Mouse (Mus musculus) myocyte (in vitro differentiated cells): ENCODE results near the gene Cklf.
"Not testable (repeated sequence)": the region's sequence is repeated elsewhere in the genome, so short reads cannot be mapped to it uniquely, and the experiment has no call there.

Experiments
- MAX ChIP-seq: IDR thresholded peaks from one replicate; pipeline ENCODE4 v1.6.1; 2011; ENCODE audit warnings: low read depth, mild to moderate bottlenecking, control low read depth
- MYOD1 ChIP-seq, 3 experiments: IDR thresholded peaks; one replicate each; pipeline ENCODE4 v1.6.1; 2011; ENCODE audit warnings: control low read depth in 2 of 3, low read depth in 2 of 3, mild to moderate bottlenecking in 2 of 3, moderate library complexity in 1 of 3; ENCODE audit not compliant: insufficient read length in 2 of 3, control insufficient read depth in 1 of 3
- MYOG ChIP-seq, 3 experiments: IDR thresholded peaks; one replicate each; pipeline ENCODE4 v1.6.1; 2011; ENCODE audit warnings: control low read depth in 2 of 3, low read depth in 2 of 3, mild to moderate bottlenecking in 2 of 3; ENCODE audit not compliant: insufficient read length in 2 of 3, control insufficient read depth in 1 of 3, insufficient read depth in 1 of 3
- POLR2A ChIP-seq: IDR thresholded peaks from one replicate; pipeline ENCODE4 v1.6.1; 2011; ENCODE audit warnings: low read depth, mild to moderate bottlenecking, control low read depth, moderate library complexity; ENCODE audit not compliant: insufficient read length
- POLR2AphosphoS2 ChIP-seq: IDR thresholded peaks from one replicate; pipeline ENCODE4 v1.6.1; 2011; ENCODE audit warnings: low read depth, control low read depth; ENCODE audit not compliant: insufficient read length
- REST ChIP-seq: IDR thresholded peaks from one replicate; pipeline ENCODE4 v1.6.1; 2011; ENCODE audit warnings: mild to moderate bottlenecking, control low read depth, moderate library complexity; ENCODE audit not compliant: insufficient read depth, insufficient read length
- SRF ChIP-seq: IDR thresholded peaks from one replicate; pipeline ENCODE4 v1.6.1; 2011; ENCODE audit warnings: low read depth; ENCODE audit not compliant: control insufficient read depth, insufficient read length
- TCF12 ChIP-seq: IDR thresholded peaks from one replicate; pipeline ENCODE4 v1.6.1; 2011; ENCODE audit warnings: mild to moderate bottlenecking, control low read depth; ENCODE audit not compliant: poor library complexity, insufficient read depth, severe bottlenecking
- USF1 ChIP-seq: IDR thresholded peaks from one replicate; pipeline ENCODE4 v1.6.1; 2011; ENCODE audit warnings: low read depth, mild to moderate bottlenecking, control low read depth, moderate library complexity

DNA sequence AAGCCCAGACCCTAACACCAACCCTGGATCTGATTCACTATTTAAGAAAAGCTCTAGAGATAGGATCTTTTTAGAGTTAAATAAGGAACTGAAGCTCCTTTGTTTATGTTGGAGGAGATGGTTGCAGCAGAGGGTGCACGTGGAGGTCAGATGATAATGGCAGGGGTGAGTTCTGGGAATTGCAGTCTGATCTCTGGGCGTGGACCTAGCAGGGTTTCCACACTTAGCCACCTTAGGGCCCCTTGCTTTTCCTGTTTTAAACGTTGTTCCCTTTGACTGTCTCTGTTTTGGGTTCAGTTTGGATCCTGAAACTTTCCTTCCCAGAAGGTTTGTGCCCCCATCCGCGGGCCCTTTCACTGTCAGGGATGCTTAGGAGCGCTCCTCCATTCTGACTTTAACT, 57.7 kb downstream of the Cklf start:
- not testable (repeated sequence) for TF ChIP-seq MYOD1 (IDR thresholded peaks at IDR 0.05; ENCODE audit: control insufficient read depth in 1 of 3, insufficient read length in 2 of 3, low read depth in 2 of 3); POLR2A; TCF12; MAX; MYOG (IDR thresholded peaks at IDR 0.05; ENCODE audit: control insufficient read depth in 1 of 3, insufficient read depth in 1 of 3, insufficient read length in 2 of 3, low read depth in 2 of 3); USF1; POLR2AphosphoS2; REST; SRF
